Mouse (Mus musculus) neural tube, embryonic 12.5 days (tissue): ENCODE results near the gene Ldlrad3. TPM values are rescaled to one million over a fixed set of nuclear protein-coding genes. Genes with fewer than 3 reads are reported as not detected.

Experiments
- ATAC-seq: fragments of 200-750 bp; cut with Nextera tagmentation; 2 replicates; pipeline ENCODE4 v1.8.0; 2017; ENCODE audit warnings: low read depth, mild to moderate bottlenecking, moderate TSS enrichment, moderate library complexity; ENCODE audit not compliant: low FRiP score
- H3K27ac ChIP-seq: fragments of 300-500 bp; sonication (generic); 2 replicates; pipeline ENCODE4 v1.5.1; 2016
- H3K27me3 ChIP-seq: fragments of 300-500 bp; sonication (generic); replicated peaks from 2 replicates; pipeline ENCODE4 v1.6.1; 2016; ENCODE audit warnings: mild to moderate bottlenecking
- H3K36me3 ChIP-seq: fragments of 300-500 bp; sonication (generic); 2 replicates; pipeline ENCODE4 v1.6.1; 2016; ENCODE audit warnings: mild to moderate bottlenecking
- H3K4me1 ChIP-seq: fragments of 300-500 bp; sonication (generic); 2 replicates; pipeline ENCODE4 v1.6.1; 2016
- H3K4me2 ChIP-seq: fragments of 300-500 bp; sonication (generic); replicated peaks from 2 replicates; pipeline ENCODE4 v1.6.1; 2016; ENCODE audit warnings: mild to moderate bottlenecking
- H3K4me3 ChIP-seq: fragments of 300-500 bp; sonication (generic); 2 replicates; pipeline ENCODE4 v1.5.1; 2016
- H3K9ac ChIP-seq: fragments of 300-500 bp; sonication (generic); 2 replicates; pipeline ENCODE4 v1.6.1; 2016; ENCODE audit warnings: mild to moderate bottlenecking
- H3K9me3 ChIP-seq: fragments of 300-500 bp; sonication (generic); 2 replicates; pipeline ENCODE4 v1.6.1; 2016; ENCODE audit warnings: mild to moderate bottlenecking
- WGBS: fragments of 180-500 bp; shearing (Covaris S2); methylation state at CpG from one replicate; pipeline ENCODE4 v1.1.7; 2016; 5-methylcytosine and 5-hydroxymethylcytosine counted together
- polyA plus RNA-seq: library from polyadenylated mRNA; unstranded; fragments of >200 nt; fragmentation: Nextera tagmentation; extraction: Ambion mirVana; gene quantifications from 2 replicates; pipeline ENCODE4 v1.2.1, GENCODE M21; 2016

Gene Ldlrad3
- polyA plus RNA-seq, 1 experiment from 2014 or later = 57.9 TPM

DNA sequence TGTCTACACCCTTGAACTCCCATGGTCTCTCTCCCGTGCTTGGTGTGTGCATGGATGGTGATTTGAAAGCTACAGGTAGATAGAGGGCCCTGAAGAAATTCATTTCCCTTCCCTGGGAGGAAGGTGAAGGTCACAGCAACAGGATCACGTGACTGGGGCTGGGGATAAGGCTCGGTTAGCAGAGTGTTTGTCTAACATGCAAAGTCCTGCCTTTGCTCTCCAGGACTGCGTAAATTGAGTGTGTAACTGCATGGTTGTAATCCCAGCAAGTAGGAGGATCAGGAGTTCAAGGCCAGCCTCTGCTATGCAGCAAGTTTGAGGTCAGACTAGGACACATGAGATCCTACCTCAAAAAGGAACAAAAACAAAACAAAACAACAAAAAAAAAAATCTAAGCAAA lies 32.7 kb downstream of the Ldlrad3 start:
- no peak overlapping the region for H3K4me3 ChIP-seq
- 85% methylated on average over 4 of the region's 4 CpGs for WGBS
- no peaks in the 10 kb centered on the region for H3K9me3 ChIP-seq
- no peak overlapping the region for H3K9ac ChIP-seq
- H3K27me3 ChIP-seq = peaks cover 13% of the 10 kb centered on the region; the same call in 1 of the 2 replicates
- no peak overlapping the region for H3K27ac ChIP-seq
- H3K36me3 ChIP-seq = no peaks in the 10 kb centered on the region
- H3K4me2 ChIP-seq = no peak overlapping the region
- no peak for ATAC-seq
- H3K4me1 ChIP-seq = peaks cover 26% of the 10 kb centered on the region

DNA sequence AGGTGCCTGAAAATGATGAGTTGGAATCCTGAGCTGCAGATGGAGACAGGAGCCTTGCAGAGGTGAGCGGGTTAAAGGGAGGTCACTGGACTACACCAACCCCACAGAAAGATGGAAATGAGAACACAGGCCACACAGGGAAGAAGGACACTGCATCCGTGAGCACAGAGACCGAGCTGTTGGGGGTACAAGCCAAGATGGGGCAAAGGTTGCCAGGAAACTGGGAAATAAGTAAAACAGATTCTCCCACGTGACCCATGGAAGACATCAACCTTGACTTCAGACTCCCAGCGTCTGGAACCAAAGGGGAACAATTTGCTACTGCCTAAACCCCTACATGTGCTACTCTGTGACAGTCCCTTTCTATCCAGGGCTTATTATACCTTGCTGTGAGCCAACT lies 33.3 kb downstream of the Ldlrad3 start:
- H3K4me3 ChIP-seq = no peak overlapping the region
- no peak for ATAC-seq
- no peaks in the 10 kb centered on the region for H3K9me3 ChIP-seq
- WGBS = 80% methylated on average over 5 of the region's 5 CpGs
- no peaks in the 10 kb centered on the region for H3K36me3 ChIP-seq
- peaks cover 26% of the 10 kb centered on the region for H3K4me1 ChIP-seq
- H3K4me2 ChIP-seq = no peak overlapping the region
- H3K27ac ChIP-seq = no peak overlapping the region
- no peak overlapping the region for H3K9ac ChIP-seq
- H3K27me3 ChIP-seq = peaks cover 13% of the 10 kb centered on the region; the same call in 1 of the 2 replicates

DNA sequence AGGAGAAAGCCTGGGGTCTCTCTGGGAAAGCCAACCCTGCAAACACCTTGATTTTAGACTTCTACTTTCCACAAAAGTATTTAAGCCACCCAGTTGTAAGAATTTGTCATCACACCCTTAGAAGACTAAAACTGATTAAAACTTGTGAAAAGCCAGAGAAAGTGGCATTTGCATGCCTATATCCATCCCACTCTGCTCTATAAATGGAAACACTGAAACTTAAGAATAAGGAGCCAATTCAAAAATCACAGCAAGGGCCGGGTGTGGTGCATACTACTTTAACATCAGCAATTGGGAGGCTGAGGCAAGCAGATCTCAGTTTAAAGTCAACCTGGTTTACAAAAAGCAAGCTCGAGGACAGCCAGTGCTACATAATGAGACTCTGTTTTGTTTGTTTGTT lies 37.1 kb downstream of the Ldlrad3 start:
- Histone ChIP-seq H3K27me3 (peaks cover 13% of the 10 kb centered on the region; the same call in 1 of the 2 replicates), H3K9ac (no peak overlapping the region), H3K4me3 (no peak overlapping the region), H3K27ac (no peak overlapping the region), H3K9me3 (no peaks in the 10 kb centered on the region), H3K36me3 (no peaks in the 10 kb centered on the region), H3K4me2 (no peak overlapping the region), H3K4me1 (peaks cover 8% of the 10 kb centered on the region)
- WGBS = 93% methylated on average over 2 of the region's 2 CpGs
- ATAC-seq = no peak

DNA sequence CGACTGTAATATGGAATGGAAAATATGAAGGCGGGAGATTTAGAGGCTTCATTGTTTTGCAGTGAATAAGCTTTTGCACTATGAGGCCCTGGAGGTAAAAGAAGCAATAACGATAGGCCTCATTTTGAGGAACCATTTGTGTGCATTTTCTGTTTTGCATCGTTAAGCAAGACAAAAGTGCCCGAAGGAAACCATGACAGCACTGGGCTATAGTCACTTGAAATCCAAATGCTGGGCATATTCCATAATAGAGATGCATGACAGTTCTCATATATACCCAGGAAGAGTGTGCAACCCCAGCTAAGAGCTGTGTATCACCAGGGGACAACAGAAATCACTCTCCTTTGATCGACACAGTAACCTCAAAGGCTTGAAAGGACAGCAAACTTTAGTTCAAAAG lies 38.1 kb downstream of the Ldlrad3 start:
- H3K4me1 ChIP-seq = peaks cover 11% of the 10 kb centered on the region
- ATAC-seq = peak; percentile 39; the same call in 1 of the 2 replicates
- H3K27me3 ChIP-seq = peaks cover 8% of the 10 kb centered on the region; the same call in 1 of the 2 replicates
- no peak overlapping the region for H3K9ac ChIP-seq
- H3K9me3 ChIP-seq = no peaks in the 10 kb centered on the region
- H3K4me2 ChIP-seq = no peak overlapping the region
- H3K4me3 ChIP-seq = no peak overlapping the region
- H3K36me3 ChIP-seq = no peaks in the 10 kb centered on the region
- 75% methylated on average over 6 of the region's 6 CpGs for WGBS
- no peak overlapping the region; the same call in 1 of the 2 replicates for H3K27ac ChIP-seq

DNA sequence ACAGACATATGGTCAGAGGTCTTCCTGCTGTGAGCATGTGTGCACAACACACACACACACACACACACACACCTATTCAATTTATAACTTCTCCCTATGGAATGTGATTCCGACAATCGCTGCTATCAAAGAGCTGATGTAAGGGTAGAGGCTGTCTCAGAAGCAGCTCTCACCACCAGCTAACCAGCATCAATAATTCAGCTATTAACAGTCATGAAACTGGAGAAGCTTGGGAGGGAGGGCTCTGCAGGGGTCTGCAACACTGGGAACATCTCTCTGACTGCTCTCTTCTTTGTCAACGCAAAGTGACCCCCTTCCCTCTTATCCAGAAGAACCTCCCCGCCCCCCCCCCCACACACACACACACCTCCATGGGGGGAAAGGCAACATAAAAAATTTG lies 38.6 kb downstream of the Ldlrad3 start:
- Histone ChIP-seq H3K9me3 (no peaks in the 10 kb centered on the region), H3K4me3 (no peak overlapping the region), H3K36me3 (no peaks in the 10 kb centered on the region), H3K4me1 (peaks cover 16% of the 10 kb centered on the region), H3K27me3 (peaks cover 2% of the 10 kb centered on the region; the same call in 1 of the 2 replicates), H3K9ac (no peak overlapping the region), H3K4me2 (no peak overlapping the region), H3K27ac (peak overlapping the region; percentile 32; the same call in 1 of the 2 replicates)
- 54% methylated on average over 3 of the region's 4 CpGs for WGBS
- ATAC-seq = peak; percentile 63; the same call in 1 of the 2 replicates

DNA sequence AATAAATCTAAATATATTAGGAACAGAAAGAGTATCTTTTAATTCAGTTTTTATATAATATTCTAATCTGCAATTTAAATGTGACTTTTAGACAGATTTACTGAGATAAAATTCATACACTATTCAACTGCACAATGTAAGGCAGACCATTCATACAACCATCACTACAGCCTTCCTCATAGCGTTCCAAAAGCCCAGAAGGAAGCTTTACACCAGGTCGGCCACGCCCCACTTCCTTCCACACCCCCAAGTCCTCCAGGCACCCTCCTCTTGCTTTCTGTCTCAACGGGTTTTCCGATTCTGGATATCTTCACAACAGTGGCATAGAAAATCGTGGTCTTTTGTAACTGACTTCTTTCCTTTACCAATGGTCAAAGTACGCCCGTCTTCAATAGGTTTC lies 39.8 kb downstream of the Ldlrad3 start:
- ATAC-seq = no peak
- no peak overlapping the region for H3K27ac ChIP-seq
- H3K4me1 ChIP-seq = peaks cover 22% of the 10 kb centered on the region
- H3K4me2 ChIP-seq = no peak overlapping the region
- no peaks in the 10 kb centered on the region for H3K9me3 ChIP-seq
- no peaks in the 10 kb centered on the region for H3K36me3 ChIP-seq
- H3K27me3 ChIP-seq = no peaks in the 10 kb centered on the region
- H3K9ac ChIP-seq = no peak overlapping the region
- 91% methylated on average over 8 of the region's 8 CpGs for WGBS
- H3K4me3 ChIP-seq = no peak overlapping the region

DNA sequence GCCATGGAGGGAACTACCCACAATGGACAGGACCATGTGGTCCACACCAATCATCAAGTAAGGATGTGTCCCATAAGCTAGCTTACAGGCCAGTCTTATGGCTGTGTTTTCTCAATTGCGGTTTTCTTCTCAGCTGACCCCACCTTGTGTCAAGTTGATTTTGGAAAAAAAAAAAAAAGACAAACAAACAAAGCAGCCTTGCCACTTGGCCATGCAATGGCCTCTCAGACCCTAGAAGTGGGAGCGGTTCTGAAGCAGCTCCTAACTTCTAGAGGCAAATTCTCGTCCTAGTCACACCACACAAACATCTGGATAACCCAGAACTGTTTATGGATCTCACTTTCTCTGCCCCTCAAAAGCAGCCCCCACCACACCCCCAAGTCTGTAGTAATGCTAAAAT lies 41.1 kb downstream of the Ldlrad3 start:
- Histone ChIP-seq H3K36me3 (no peaks in the 10 kb centered on the region), H3K27ac (no peak overlapping the region), H3K4me3 (no peak overlapping the region), H3K4me1 (peaks cover 22% of the 10 kb centered on the region), H3K9ac (no peak overlapping the region), H3K27me3 (no peaks in the 10 kb centered on the region), H3K4me2 (no peak overlapping the region), H3K9me3 (no peaks in the 10 kb centered on the region)
- 88% methylated on average over 3 of the region's 3 CpGs for WGBS
- no peak for ATAC-seq

DNA sequence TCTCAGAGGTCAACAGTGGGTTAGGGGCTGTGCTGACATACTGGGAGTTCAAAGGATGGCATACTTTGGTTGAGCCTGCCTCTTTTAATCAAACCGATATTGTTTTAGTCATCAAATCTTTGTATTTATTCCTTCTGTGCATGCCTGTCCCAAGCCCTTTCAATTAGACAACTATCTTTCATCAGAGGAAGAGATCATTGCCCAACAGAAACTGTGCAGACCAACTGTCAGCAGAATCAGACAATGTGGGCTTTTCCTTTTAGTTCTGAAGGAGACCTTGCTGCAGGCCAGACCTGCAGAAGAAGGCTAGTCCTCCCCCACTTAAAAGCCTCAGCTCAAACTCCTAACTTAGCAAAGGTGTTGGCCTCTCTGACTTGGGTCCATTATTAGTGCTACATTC lies 41.9 kb downstream of the Ldlrad3 start:
- no peaks in the 10 kb centered on the region for H3K36me3 ChIP-seq
- 100% methylated on average over 1 of the region's 1 CpGs for WGBS
- no peak overlapping the region for H3K27ac ChIP-seq
- H3K27me3 ChIP-seq = no peaks in the 10 kb centered on the region
- ATAC-seq = no peak
- H3K9me3 ChIP-seq = no peaks in the 10 kb centered on the region
- H3K4me1 ChIP-seq = peaks cover 22% of the 10 kb centered on the region
- no peak overlapping the region for H3K4me3 ChIP-seq
- H3K4me2 ChIP-seq = no peak overlapping the region
- no peak overlapping the region for H3K9ac ChIP-seq

DNA sequence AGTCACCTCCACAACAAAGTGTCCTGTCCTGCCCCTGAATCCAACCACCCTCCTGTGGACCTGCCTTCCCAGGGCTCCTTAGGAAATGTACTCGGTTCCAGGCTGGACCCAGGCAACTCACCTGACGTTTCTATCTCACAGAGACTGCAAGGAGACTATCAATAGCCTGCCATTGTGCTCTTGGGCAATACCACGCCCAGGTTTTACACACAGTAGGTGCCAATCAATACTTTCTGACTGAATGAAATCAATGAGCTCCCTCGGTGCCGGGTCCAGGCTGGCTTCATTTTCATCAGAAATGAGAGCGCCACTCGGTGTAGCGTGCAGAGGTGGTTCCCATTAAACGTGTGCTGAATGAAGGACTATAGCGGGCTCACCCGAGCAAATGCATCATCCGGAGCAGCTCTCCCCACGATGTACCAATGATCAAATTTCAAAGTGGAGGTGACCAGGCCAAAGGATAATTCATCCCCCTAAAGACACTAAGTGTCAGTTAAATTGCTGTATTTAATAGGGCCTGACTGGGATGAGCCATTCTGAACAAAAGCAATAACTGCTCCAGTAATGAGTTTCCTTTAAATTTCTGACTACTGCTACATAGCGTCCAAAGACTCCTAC lies 43.4 kb downstream of the Ldlrad3 start:
- Histone ChIP-seq H3K4me2 (peak overlapping the region; percentile 16; the same call in 1 of the 2 replicates), H3K27me3 (no peaks in the 10 kb centered on the region), H3K36me3 (no peaks in the 10 kb centered on the region), H3K4me1 (peaks cover 36% of the 10 kb centered on the region), H3K27ac (peak overlapping the region; percentile 42; the same call in 1 of the 2 replicates), H3K9me3 (no peaks in the 10 kb centered on the region), H3K4me3 (no peak overlapping the region), H3K9ac (no peak overlapping the region)
- WGBS = 20% methylated on average over 14 of the region's 14 CpGs
- ATAC-seq = peak; percentile 35; the same call in 1 of the 2 replicates

DNA sequence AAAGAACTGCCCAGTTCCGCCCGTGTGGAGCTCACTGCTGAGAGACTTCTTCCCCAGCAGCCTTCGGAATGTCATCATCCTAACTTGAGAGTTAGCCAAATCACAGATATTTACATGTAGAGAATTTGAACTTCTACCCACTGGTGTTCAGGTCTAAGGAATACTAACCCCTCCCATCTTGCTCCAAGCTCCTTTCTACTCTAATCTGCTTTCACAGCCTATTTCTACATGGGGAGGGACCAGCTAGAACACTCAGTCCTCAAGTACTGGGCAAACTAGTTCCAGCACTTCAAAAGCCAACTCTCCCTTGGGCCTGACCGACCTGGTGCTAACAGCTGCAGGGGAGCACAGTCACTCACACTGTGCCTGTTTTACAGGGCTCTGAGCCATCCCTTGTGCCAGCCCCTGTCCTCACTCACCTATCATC lies 44.0 kb downstream of the Ldlrad3 start:
- H3K4me3 ChIP-seq = no peak overlapping the region
- peaks cover 35% of the 10 kb centered on the region for H3K4me1 ChIP-seq
- H3K27me3 ChIP-seq = no peaks in the 10 kb centered on the region
- no peak overlapping the region for H3K9ac ChIP-seq
- no peak overlapping the region for H3K27ac ChIP-seq
- no peak for ATAC-seq
- 64% methylated on average over 4 of the region's 4 CpGs for WGBS
- H3K4me2 ChIP-seq = peak overlapping the region; percentile 16; the same call in 1 of the 2 replicates
- no peaks in the 10 kb centered on the region for H3K36me3 ChIP-seq
- no peaks in the 10 kb centered on the region for H3K9me3 ChIP-seq

DNA sequence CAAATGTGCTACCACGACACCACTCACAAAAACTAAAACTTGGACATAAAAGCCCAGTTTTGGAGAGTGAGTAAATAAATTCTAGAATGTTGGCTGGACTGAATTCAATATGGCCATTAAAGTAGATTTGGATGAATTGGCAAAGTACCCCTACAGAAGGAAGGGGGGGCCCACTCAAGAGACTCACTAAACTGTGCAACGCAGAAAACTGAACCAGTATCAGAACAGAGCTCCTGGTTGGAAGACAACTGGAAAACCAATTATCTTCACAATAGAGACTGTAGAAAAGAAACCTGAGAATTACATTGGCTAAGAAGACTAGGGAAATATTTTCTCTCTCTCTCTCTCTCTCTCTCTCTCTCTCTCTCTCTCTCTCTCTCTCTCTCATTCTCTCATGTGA lies 45.0 kb downstream of the Ldlrad3 start:
- no peaks in the 10 kb centered on the region for H3K36me3 ChIP-seq
- peaks cover 40% of the 10 kb centered on the region for H3K4me1 ChIP-seq

DNA sequence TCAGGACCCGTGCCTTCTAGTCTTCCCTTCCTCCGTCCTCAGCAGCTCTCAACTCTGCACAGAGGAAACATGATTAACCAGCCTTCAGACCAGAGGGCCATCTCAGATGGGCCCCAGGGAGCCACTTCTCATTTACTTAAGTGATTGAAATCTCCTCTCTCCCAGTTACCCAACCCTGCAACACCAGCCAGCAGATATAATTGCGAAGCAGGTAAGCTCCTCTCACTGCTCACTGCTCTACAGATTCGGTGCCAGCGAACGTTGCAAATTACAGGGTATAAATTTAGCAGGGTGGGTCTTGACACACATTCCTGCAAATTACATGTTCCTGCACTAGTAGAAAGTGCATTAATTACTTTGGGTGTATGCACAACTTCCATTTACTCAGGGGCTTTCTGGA lies 48.3 kb downstream of the Ldlrad3 start:
- no peak for ATAC-seq
- Histone ChIP-seq H3K4me1 (peaks cover 50% of the 10 kb centered on the region), H3K4me2 (no peak overlapping the region), H3K9me3 (no peaks in the 10 kb centered on the region), H3K4me3 (no peak overlapping the region), H3K27me3 (no peaks in the 10 kb centered on the region), H3K27ac (no peak overlapping the region), H3K9ac (no peak overlapping the region), H3K36me3 (no peaks in the 10 kb centered on the region)
- WGBS = 43% methylated on average over 6 of the region's 6 CpGs

More for the DNA sequence above, 45.0 kb downstream of the Ldlrad3 start:
- Histone ChIP-seq H3K9me3 (no peaks in the 10 kb centered on the region), H3K4me2 (no peak overlapping the region), H3K27ac (no peak overlapping the region), H3K4me3 (no peak overlapping the region), H3K9ac (no peak overlapping the region), H3K27me3 (no peaks in the 10 kb centered on the region)
- ATAC-seq = no peak
- 92% methylated on average over 2 of the region's 2 CpGs for WGBS

DNA sequence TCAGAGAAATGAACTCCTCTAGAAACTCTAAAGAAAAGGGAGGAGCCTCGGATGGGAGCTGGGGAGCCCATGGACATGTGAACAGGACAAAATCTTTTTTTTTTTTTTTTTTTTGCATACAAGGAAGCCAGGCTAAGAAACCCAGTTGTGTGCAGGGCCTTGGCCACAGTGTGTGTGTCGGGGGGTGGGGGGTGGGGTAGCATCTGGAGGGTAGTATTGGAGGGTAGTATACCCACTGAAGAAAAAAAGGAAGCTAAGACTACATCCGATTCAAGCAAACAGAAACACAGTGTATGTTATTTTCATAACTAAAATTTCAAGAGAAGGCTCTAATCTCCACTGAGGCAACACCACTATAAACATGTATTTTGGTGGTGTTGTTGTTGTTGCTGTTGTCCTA lies 50.0 kb downstream of the Ldlrad3 start:
- no peaks in the 10 kb centered on the region for H3K27me3 ChIP-seq
- no peak for ATAC-seq
- no peak overlapping the region for H3K9ac ChIP-seq
- WGBS = 80% methylated on average over 3 of the region's 3 CpGs
- H3K9me3 ChIP-seq = no peaks in the 10 kb centered on the region
- peaks cover 44% of the 10 kb centered on the region for H3K4me1 ChIP-seq
- H3K27ac ChIP-seq = no peak overlapping the region
- H3K4me2 ChIP-seq = no peak overlapping the region
- no peaks in the 10 kb centered on the region for H3K36me3 ChIP-seq
- no peak overlapping the region for H3K4me3 ChIP-seq
